Mouse (Mus musculus) adrenal gland, adult 18-20 months (tissue): Measurements from ENCODE around the gene Gm527. TPM values are rescaled to one million over a fixed set of nuclear protein-coding genes. Genes with fewer than 3 reads are reported as not detected.

ENCODE experiments used
- total RNA-seq, 2 experiments: library from RNA; stranded (reverse); gene quantifications; 1 replicate in 1 of 2; 2 replicates in 1 of 2; pipeline ENCODE4 v1.2.3; 2021

Gm527 gene
- total RNA-seq, 2 experiments from 2014 or later, result 4.5 to 5.1 TPM

Other genes starting within 250 kb of the Gm527 start
- 10 to 100 TPM; 12.3 to 12.8 TPM for gene Klhl28, start 47.6 kb downstream of the Gm527 start, total RNA-seq
- 10 to 100 TPM; 28.6 to 39.0 TPM for gene Togaram1, start 47.9 kb downstream of the Gm527 start, total RNA-seq
- 10 to 100 TPM; 31.9 to 34.4 TPM for gene Prpf39, start 118.4 kb downstream of the Gm527 start, total RNA-seq
- gene Fkbp3, start 156.1 kb downstream of the Gm527 start, total RNA-seq, result 100 to 1,000 TPM in 1 of 2 experiments, 10 to 100 TPM in 1; 92.5 to 113 TPM
- 10 to 100 TPM in 1 of 2 experiments, 1 to 10 TPM in 1; 6.6 to 11.1 TPM for gene Fancm, start 157.7 kb downstream of the Gm527 start, total RNA-seq